17 mouse cellular contexts compared by ENCODE assay signal in genomic region chr2:118497890-118498289, GRCm38 (mm10).
"Had no signal": no experiment of that assay in that cellular context is flagged by ENCODE, and none has a peak within 500 bp of the region (broad histone marks: within the 10 kb centered on the region; RNA-seq: fewer than 3 reads in every experiment).

No protein-coding gene starts in this region.

- H3K4me2 ChIP-seq: limb, embryonic 12.5 days; limb, embryonic 15.5 days; liver, embryonic 11.5 days; lung, embryonic 14.5 days had no signal

- ATAC-seq: intestine, postnatal 0 days; liver, postnatal 0 days; lung, postnatal 0 days had no signal

- H3K36me3 ChIP-seq: limb, embryonic 12.5 days; limb, embryonic 15.5 days had no signal

- H3K4me3 ChIP-seq: layer of hippocampus, adult 2 months; left cerebral cortex, adult 2 months; limb, embryonic 12.5 days; limb, embryonic 15.5 days had no signal

- H3K27ac ChIP-seq: kidney, postnatal 0 days; layer of hippocampus, adult 2 months; left cerebral cortex, adult 2 months; limb, embryonic 15.5 days; liver, embryonic 14.5 days; macrophage had no signal

- DNase-seq: kidney, adult 2 months; kidney, postnatal 25 days; layer of hippocampus, adult 9-11 months; layer of hippocampus, postnatal 36 days; liver, postnatal 0 days; lung, embryonic 14.5 days; midbrain, embryonic 14.5 days had no signal

- H3K9ac ChIP-seq: limb, embryonic 12.5 days; limb, embryonic 15.5 days; liver, embryonic 14.5 days; liver, postnatal 0 days; lung, embryonic 14.5 days had no signal

- H3K9me3 ChIP-seq: limb, embryonic 12.5 days; limb, embryonic 15.5 days had no signal

- H3K27me3 ChIP-seq: limb, embryonic 12.5 days; limb, embryonic 15.5 days had no signal
